Mouse (Mus musculus) myocyte (in vitro differentiated cells): ENCODE results near the gene Acp5. TPM values are rescaled to one million over a fixed set of nuclear protein-coding genes. Genes with fewer than 3 reads are reported as not detected.
A peak's percentile ranks its signal among the peaks of the same experiment; 100 is the strongest.

Experiments
- H3K27me3 ChIP-seq: one replicate; pipeline ENCODE4 v1.6.1; 2011; ENCODE audit not compliant: control insufficient read depth, insufficient read depth, insufficient read length
- H3K36me3 ChIP-seq: one replicate; pipeline ENCODE4 v1.6.1; 2011; ENCODE audit not compliant: control insufficient read depth, insufficient read depth
- H3K4me2 ChIP-seq: one replicate; pipeline ENCODE4 v1.6.1; 2011; ENCODE audit warnings: low read depth, control low read depth
- H3K4me3 ChIP-seq: one replicate; pipeline ENCODE4 v1.5.1; 2011; ENCODE audit warnings: mild to moderate bottlenecking, control low read depth, moderate library complexity
- H3K79me2 ChIP-seq: one replicate; pipeline ENCODE4 v1.6.1; 2011; ENCODE audit not compliant: control insufficient read depth, insufficient read depth
- H3ac ChIP-seq: one replicate; pipeline ENCODE4 v1.6.1; 2011; ENCODE audit not compliant: control insufficient read depth, insufficient read length
- CEBPB ChIP-seq: IDR thresholded peaks from 2 replicates; pipeline ENCODE4 v1.6.1; 2011; ENCODE audit warnings: mild to moderate bottlenecking, moderate library complexity; ENCODE audit not compliant: poor library complexity, insufficient read depth, severe bottlenecking
- E2F4 ChIP-seq: IDR thresholded peaks from one replicate; pipeline ENCODE4 v1.6.1; 2011; ENCODE audit warnings: mild to moderate bottlenecking, control low read depth, moderate library complexity; ENCODE audit not compliant: insufficient read depth
- MAX ChIP-seq: IDR thresholded peaks from one replicate; pipeline ENCODE4 v1.6.1; 2011; ENCODE audit warnings: low read depth, mild to moderate bottlenecking, control low read depth
- MYOD1 ChIP-seq, 3 experiments: IDR thresholded peaks; one replicate each; pipeline ENCODE4 v1.6.1; 2011; ENCODE audit warnings: control low read depth in 2 of 3, low read depth in 2 of 3, mild to moderate bottlenecking in 2 of 3, moderate library complexity in 1 of 3; ENCODE audit not compliant: insufficient read length in 2 of 3, control insufficient read depth in 1 of 3
- MYOG ChIP-seq, 3 experiments: IDR thresholded peaks; one replicate each; pipeline ENCODE4 v1.6.1; 2011; ENCODE audit warnings: control low read depth in 2 of 3, low read depth in 2 of 3, mild to moderate bottlenecking in 2 of 3; ENCODE audit not compliant: insufficient read length in 2 of 3, control insufficient read depth in 1 of 3, insufficient read depth in 1 of 3
- POLR2A ChIP-seq: IDR thresholded peaks from one replicate; pipeline ENCODE4 v1.6.1; 2011; ENCODE audit warnings: low read depth, mild to moderate bottlenecking, control low read depth, moderate library complexity; ENCODE audit not compliant: insufficient read length
- POLR2AphosphoS2 ChIP-seq: IDR thresholded peaks from one replicate; pipeline ENCODE4 v1.6.1; 2011; ENCODE audit warnings: low read depth, control low read depth; ENCODE audit not compliant: insufficient read length
- REST ChIP-seq: IDR thresholded peaks from one replicate; pipeline ENCODE4 v1.6.1; 2011; ENCODE audit warnings: mild to moderate bottlenecking, control low read depth, moderate library complexity; ENCODE audit not compliant: insufficient read depth, insufficient read length
- SRF ChIP-seq: IDR thresholded peaks from one replicate; pipeline ENCODE4 v1.6.1; 2011; ENCODE audit warnings: low read depth; ENCODE audit not compliant: control insufficient read depth, insufficient read length
- TCF12 ChIP-seq: IDR thresholded peaks from one replicate; pipeline ENCODE4 v1.6.1; 2011; ENCODE audit warnings: mild to moderate bottlenecking, control low read depth; ENCODE audit not compliant: poor library complexity, insufficient read depth, severe bottlenecking
- TCF3 ChIP-seq: IDR thresholded peaks from one replicate; pipeline ENCODE4 v1.6.1; 2011; ENCODE audit warnings: low read depth, control low read depth; ENCODE audit not compliant: insufficient read length
- USF1 ChIP-seq: IDR thresholded peaks from one replicate; pipeline ENCODE4 v1.6.1; 2011; ENCODE audit warnings: low read depth, mild to moderate bottlenecking, control low read depth, moderate library complexity
- polyA plus RNA-seq: library from polyadenylated mRNA; unstranded; fragments of >200 nt; fragmentation: generic; extraction: Trizol; gene quantifications from one replicate; pipeline ENCODE4 v1.2.1, GENCODE M21; 2012; ENCODE audit warnings: missing spikeins

Acp5 gene
- polyA plus RNA-seq, 1 experiment = 0.16 TPM

GRCm38 (mm10) chr9:22089986-22090385 lies 45.5 kb downstream of the Acp5 start:
- no peaks in the 10 kb centered on the region for H3K36me3 ChIP-seq
- H3K4me3 ChIP-seq = no peak overlapping the region
- no peaks in the 10 kb centered on the region for H3K79me2 ChIP-seq
- no peak overlapping the region for H3K4me2 ChIP-seq
- H3ac ChIP-seq = no peak overlapping the region
- TF ChIP-seq USF1 (no peak), REST (no peak), POLR2AphosphoS2 (no peak), CEBPB (no peak)
- no peaks in the 10 kb centered on the region for H3K27me3 ChIP-seq

- Histone ChIP-seq H3ac (no peak overlapping the region), H3K27me3 (no peaks in the 10 kb centered on the region), H3K79me2 (peaks cover 2% of the 10 kb centered on the region), H3K36me3 (no peaks in the 10 kb centered on the region), H3K4me2 (no peak overlapping the region), H3K4me3 (no peak overlapping the region)
- TF ChIP-seq MYOG (IDR thresholded peaks at IDR 0.05; ENCODE audit: control insufficient read depth in 1 of 3, insufficient read depth in 1 of 3, insufficient read length in 2 of 3, low read depth in 2 of 3) = no peak
- TF ChIP-seq CEBPB = no peak
- no peak for TF ChIP-seq REST
- no peak for TF ChIP-seq MAX
- no peak for TF ChIP-seq POLR2AphosphoS2
- TF ChIP-seq USF1 = no peak
These were observed 46.2 kb downstream of the Acp5 start for GRCm38 (mm10) chr9:22089281-22089680.

GRCm38 (mm10) chr9:22087034-22087618 lies 48.4 kb downstream of the Acp5 start:
- H3K4me3 ChIP-seq = no peak overlapping the region
- no peaks in the 10 kb centered on the region for H3K36me3 ChIP-seq
- H3K27me3 ChIP-seq = no peaks in the 10 kb centered on the region
- TF ChIP-seq POLR2A = no peak
- no peak for TF ChIP-seq MYOD1 (IDR thresholded peaks at IDR 0.05; ENCODE audit: control insufficient read depth in 1 of 3, insufficient read length in 2 of 3, low read depth in 2 of 3)
- TF ChIP-seq TCF12 = no peak
- TF ChIP-seq TCF3 = no peak
- no peak for TF ChIP-seq E2F4
- TF ChIP-seq USF1 = no peak
- TF ChIP-seq REST = no peak
- no peak for TF ChIP-seq MAX
- no peak for TF ChIP-seq SRF
- TF ChIP-seq POLR2AphosphoS2 = no peak
- TF ChIP-seq MYOG (IDR thresholded peaks at IDR 0.05; ENCODE audit: control insufficient read depth in 1 of 3, insufficient read depth in 1 of 3, insufficient read length in 2 of 3, low read depth in 2 of 3) = no peak
- TF ChIP-seq CEBPB = no peak
- H3K79me2 ChIP-seq = peaks cover 4% of the 10 kb centered on the region
- no peak overlapping the region for H3ac ChIP-seq
- no peak overlapping the region for H3K4me2 ChIP-seq

GRCm38 (mm10) chr9:22086012-22086411 lies 49.5 kb downstream of the Acp5 start:
- H3ac ChIP-seq = peak overlapping the region; percentile 24

GRCm38 (mm10) chr9:22085022-22085834 lies 50.3 kb downstream of the Acp5 start, which contains the start of gene Ecsit:
Gene Ecsit, minus strand, starts transcription at chr9:22085438.
- peak in 1 of 3 experiments; percentile 1 for TF ChIP-seq MYOD1 (IDR thresholded peaks at IDR 0.05; ENCODE audit: control insufficient read depth in 1 of 3, insufficient read length in 2 of 3, low read depth in 2 of 3)
- TF ChIP-seq CEBPB = no peak
- peak; percentile 26 for TF ChIP-seq USF1
- TF ChIP-seq POLR2A = peak; percentile 80
- TF ChIP-seq POLR2AphosphoS2 = peak; percentile 56
- Histone ChIP-seq H3K4me2 (peak within 1 kb of the TSS; percentile 99), H3K27me3 (no peaks in the 10 kb centered on the region), H3ac (peak within 1 kb of the TSS; percentile 24), H3K79me2 (peaks cover 4% of the 10 kb centered on the region), H3K4me3 (peak within 1 kb of the TSS; percentile 81), H3K36me3 (peaks cover 2% of the 10 kb centered on the region)

More at GRCm38 (mm10) chr9:22086012-22086411, 49.5 kb downstream of the Acp5 start:
- TF ChIP-seq USF1 (no peak), TCF3 (no peak), E2F4 (no peak)
- no peaks in the 10 kb centered on the region for H3K27me3 ChIP-seq
- H3K4me2 ChIP-seq = peak overlapping the region; percentile 99
- H3K4me3 ChIP-seq = peak overlapping the region; percentile 81
- H3K79me2 ChIP-seq = peaks cover 4% of the 10 kb centered on the region
- no peaks in the 10 kb centered on the region for H3K36me3 ChIP-seq
